Mouse (Mus musculus) cerebellum, adult (tissue): ENCODE measurements around the gene Pla2g3.
A peak's percentile ranks its signal among the peaks of the same experiment; 100 is the strongest.

Experiments
- ATAC-seq: cut with Nextera tagmentation; 2 replicates; pipeline ENCODE4 v1.9.2; 2017; ENCODE audit warnings: mild to moderate bottlenecking, moderate library complexity, mixed read lengths; ENCODE audit not compliant: insufficient number of reproducible peaks, low FRiP score, low TSS enrichment

Pla2g3 gene

DNA sequence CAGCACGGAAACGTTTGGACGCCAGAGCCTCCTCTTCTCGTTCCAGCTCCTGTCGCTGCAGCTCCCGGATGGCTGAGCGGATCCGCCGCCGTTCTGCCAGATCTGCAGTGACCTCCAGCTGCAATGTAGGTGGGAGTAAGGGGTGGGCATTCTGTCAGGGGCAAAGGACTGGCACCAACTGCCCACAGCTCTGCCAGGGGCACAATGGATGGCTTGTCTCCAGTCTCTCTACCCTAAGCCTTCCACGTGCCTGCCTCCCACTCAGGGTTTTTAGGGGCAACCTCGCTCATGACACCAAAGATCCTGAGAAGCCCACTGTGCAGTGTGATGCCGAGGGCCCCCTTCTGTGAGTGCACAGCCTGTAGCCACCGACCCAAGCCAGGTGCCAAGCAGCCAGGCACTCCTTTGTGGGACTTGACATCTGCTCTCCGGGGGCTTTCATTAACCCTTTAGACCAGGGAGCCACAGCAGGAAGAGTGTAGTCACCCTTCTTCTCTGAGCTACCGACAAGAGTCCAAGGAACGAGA lies 45.4 kb downstream of the Pla2g3 start:
- ATAC-seq: no peak

- no peak for ATAC-seq
These were observed 46.9 kb downstream of the Pla2g3 start for GRCm38 (mm10) chr11:3534956-3535355.

GRCm38 (mm10) chr11:3535406-3535986 lies 47.4 kb downstream of the Pla2g3 start:
- ATAC-seq: 0 out of 2 replicates have a peak, but pooled peaks have one; percentile 36

GRCm38 (mm10) chr11:3536082-3536481 lies 48.0 kb downstream of the Pla2g3 start:
- no peak for ATAC-seq

DNA sequence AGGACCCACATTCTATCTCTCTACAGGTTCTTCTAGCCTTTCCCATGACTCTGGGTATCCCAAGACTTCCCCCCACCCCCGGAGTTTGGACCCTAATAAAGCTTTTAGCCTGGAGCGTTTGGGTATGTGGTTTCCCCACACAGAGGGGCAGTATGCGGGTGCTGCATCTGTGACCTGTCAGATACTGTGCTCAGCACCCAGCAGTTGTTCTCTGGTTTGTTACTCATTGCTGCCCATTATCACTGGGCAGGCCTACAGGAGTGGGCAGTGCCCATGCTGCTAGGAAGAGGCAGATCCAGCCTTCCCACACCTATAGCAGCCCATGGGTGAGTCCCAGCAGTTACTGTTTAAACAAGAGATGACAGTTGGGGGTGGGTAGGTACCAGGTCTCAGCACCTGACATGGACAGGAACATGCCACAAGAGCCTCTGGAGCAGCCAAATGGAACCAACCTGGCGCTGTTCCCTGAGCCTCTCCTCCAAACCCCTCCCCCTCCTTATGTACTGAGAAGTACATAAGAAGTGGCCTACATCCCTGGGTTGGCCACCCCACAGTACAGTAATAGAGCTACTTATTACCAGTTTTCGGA lies 48.8 kb downstream of the Pla2g3 start:
- ATAC-seq: no peak

DNA sequence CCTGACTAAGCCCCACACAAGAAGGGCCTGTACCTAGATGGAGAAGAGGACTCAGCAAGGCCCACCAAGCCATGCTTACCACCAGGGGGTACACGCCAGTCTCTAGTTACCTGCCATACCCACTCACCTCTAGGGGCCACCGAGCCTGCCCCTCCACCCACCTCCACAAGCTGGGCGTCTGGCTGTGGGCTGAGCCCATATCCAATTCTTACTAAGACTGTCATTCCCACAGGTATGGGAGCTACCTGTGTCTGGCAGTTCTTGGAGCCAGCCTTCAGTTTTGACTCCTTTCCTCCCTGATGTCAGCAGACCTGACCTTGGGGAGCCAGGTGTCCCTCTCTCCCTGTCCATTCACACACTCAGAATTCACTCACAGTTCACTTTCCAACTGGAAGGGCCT lies 49.6 kb downstream of the Pla2g3 start:
- ATAC-seq: no peak

GRCm38 (mm10) chr11:3538341-3538740 lies 50.3 kb downstream of the Pla2g3 start:
- no peak for ATAC-seq

DNA sequence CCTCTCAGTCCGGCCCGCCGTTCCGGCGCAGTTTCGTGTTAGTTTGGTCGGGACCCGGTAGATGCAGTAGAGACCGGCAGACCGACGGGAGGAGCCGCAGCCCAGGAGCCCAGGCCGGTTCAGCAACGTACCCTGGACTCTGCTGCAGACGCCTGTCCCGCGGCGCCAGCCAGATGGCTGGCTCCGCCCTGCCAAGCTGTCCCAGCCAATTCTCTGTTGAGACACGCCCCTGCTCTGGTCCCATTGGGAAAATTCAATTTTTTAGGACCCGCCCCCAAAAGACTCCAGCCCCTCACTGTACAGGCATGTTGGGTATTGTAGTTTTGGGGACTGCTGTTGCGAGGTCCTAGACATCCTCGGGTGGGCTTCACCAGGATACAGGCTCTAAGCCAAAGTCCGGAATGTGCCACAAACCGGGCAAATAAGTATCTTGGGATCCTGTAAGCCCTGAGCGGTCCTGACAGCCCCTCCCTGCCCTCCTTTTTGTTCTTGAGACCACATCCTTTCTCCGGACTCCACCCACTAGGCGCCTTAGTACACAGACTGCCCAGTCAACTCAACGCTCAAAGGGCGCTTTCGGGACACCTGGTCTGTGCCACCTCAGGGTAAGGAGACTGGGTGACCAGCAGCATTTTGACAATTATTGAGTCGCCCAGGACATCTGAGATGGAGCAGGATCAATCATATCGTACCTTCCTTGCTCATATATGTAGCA lies 51.2 kb downstream of the Pla2g3 start:
- peak; percentile 81 for ATAC-seq

GRCm38 (mm10) chr11:3539826-3540196 lies 51.7 kb downstream of the Pla2g3 start:
- no peak for ATAC-seq

GRCm38 (mm10) chr11:3540451-3541085 lies 52.5 kb downstream of the Pla2g3 start, which contains the start of gene Smtn:
Smtn (minus strand) TSS chr11:3540612.
- ATAC-seq: no peak

DNA sequence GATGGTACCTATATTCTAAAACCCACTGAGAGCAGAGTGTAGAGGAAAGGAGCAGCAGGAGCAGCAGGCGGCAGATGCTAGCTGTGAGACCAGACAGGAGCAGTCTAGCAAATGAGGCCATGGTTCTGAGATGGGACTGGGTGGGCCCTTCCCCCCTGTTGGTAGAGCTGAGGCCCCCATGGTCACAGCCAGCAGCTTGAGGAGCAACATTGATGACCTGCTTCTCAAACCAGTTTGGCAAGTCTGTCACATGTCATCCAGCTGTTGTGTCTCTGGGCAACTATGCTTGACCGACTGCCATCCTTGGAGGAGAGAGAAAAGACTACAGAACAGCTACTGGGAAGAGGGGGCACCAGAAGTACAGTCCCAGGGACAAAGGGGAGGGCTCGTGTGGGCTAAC lies 53.8 kb downstream of the Pla2g3 start:
- no peak for ATAC-seq

GRCm38 (mm10) chr11:3543001-3543400 lies 54.9 kb downstream of the Pla2g3 start:
- ATAC-seq: no peak

GRCm38 (mm10) chr11:3544409-3544808 lies 56.3 kb downstream of the Pla2g3 start:
- no peak for ATAC-seq

DNA sequence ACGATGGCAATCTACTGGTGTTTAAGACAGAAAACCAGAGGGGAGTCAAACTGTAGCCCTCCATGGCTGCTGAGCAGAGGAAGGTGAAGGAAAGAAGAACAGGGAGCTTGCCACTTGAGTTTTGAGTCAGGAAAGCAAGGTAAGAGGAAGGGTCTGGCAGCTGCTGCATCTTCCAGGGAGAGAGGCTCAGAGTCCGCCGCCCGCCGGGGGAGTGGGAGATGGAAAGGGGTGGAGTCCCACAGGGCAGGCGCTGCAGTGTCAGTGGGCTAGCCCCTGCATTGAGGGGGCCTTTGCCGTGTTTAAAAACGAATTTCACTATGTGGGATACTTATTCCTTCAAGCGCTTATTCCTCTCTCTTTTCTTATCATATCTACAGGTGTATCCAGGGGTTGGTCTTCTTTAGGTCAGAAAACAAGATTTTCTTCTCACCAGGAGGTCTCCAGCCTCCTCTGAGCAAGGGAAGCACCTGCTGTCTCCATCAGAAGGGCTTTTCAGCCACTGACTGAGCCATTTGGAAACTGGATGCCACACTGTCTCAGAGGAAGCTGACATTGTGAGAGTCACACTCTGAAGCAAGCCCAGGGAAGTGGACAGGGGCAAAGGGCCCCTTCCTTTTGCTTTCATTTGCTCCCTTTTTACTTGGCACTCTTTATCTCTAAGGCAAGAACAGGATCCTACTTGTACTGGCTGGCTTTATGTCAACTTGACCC lies 57.6 kb downstream of the Pla2g3 start:
- no peak for ATAC-seq

DNA sequence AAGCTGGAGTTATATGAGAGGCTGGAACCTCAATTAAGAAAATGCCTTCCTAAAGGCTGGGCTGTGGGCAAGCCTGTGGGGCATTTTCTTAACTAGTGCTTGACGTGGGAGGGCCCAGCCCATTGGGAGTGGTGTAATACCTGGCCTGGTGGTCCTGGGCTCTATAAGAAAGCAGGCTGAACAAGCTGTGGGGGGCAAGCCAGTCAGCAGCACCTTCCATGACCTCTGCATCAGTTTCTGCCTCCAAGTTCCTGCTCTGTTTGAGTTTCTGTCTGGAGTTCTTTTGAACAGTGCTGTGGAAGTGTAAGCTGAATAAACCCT lies 58.1 kb downstream of the Pla2g3 start:
- no peak for ATAC-seq

DNA sequence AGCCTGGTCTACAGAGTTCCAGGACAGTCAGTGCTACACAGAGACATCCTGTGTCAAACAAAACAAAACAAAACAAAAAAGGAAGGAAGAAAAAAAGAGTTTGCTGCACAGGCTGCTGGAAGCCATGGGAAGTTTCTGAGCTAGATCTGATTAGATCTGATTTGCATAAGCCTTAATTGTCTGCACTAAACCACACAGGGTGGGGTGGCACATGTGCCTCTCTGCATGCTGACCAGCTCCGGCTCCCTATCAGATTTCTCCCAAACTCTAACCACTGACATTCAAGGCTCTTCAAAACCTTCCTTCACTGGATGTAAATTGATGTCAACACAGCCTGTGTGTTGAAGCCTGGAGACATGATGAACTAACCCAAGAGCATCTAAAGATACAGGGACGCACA lies 59.0 kb downstream of the Pla2g3 start:
- no peak for ATAC-seq

DNA sequence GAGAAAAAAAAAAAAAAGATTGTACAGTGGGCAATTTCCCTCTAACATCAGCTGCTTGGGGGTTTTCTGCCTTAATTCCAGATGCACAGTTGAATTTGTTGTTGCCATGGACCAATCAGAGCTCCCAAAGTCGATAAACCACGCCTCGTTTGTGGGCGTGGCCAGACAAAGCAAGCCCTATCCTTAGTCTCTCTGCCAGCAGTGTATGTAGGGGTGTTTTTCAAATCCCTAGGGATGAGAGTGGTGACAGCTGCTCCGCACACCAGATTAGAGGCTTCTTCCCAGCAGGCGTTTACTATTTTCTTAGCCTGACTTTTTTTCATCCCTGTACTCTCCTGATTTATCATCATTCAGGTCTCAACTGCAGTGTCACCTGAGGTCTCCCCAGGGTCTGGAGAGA lies 59.9 kb downstream of the Pla2g3 start:
- no peak for ATAC-seq

DNA sequence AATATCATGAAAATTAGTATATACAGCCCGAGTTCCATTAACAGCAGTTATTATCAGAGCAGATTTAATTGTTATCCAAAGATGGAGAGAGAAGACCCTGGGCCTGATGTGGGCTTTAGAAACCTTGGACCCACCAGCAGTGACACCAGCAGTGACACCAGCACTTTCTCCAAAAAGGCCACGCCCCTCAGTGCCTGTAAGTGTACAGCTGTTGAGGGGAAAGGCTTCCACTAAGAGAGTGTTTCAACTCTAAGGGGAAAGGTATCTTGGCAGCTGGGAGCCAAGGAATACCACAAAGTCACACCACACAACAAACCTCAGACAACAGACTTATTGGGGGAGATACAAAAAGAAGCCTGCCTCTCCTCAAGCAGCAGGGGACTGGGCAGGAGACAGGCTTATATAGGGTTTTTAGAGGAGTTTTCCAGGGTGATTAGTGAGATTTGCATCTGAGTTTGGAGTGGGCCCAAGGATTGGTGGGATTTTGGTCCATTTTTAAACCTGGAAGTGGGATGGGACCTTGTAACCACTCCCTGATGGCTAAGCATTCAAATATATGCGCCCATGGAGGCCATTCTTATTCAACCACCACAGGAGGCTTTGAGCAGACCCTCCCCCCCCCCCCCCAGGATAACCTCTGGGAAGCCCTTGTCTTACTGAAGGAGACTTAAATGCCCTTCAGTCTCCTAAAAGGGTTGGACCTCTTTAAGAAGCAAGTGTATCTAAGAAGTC lies 60.6 kb downstream of the Pla2g3 start:
- ATAC-seq: no peak
